ENCODE assay signal across 12 mouse cellular contexts in the genomic region with DNA sequence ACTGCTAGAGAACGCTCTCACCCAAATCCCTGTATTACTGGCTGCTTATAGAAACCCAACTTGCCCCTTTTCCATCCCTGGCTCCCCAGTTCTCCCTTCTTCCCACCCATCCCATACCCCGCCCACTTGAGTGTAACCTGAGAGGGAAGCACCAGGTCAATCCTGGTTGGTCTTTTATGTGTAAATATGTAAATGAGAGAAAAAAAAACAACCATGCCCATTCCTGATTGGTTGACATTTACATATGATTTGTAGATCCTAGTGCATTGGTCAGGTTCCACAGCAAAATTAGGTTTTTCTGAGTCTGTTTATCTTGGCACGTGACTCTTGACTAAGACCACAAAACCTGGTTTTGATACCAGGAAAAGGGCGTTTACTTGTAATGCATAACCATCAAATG. TPM values are rescaled to one million over a fixed set of nuclear protein-coding genes. Genes with fewer than 3 reads are reported as not detected.
DNase-seq lines count a peak whose midpoint lies in the region; ATAC-seq and TF ChIP-seq lines count a peak whose summit lies in the region.
"Had no signal": no experiment of that assay in that cellular context is flagged by ENCODE, and none has a peak within 500 bp of the region (broad histone marks: within the 10 kb centered on the region; RNA-seq: fewer than 3 reads in every experiment).

No protein-coding gene starts in this region.

- no peak for ATAC-seq in heart, postnatal 0 days (ENCODE audit: insufficient read depth, low read depth)
- ATAC-seq in limb, embryonic 14.5 days (ENCODE audit: low FRiP score, low read depth): peak; percentile 78
- ATAC-seq in megakaryocyte progenitor cell, adult 5-6 weeks (replicated peaks; ENCODE audit: poor library complexity): no peak
- ATAC-seq: Patski had no signal

- no peak for TF ChIP-seq POLR2A in limb, embryonic 14.5 days (IDR thresholded peaks at IDR 0.05; ENCODE audit: borderline replicate concordance, extremely low read depth, insufficient read depth, insufficient read length)

- no peaks in the 10 kb centered on the region for H3K9me3 ChIP-seq in heart, postnatal 0 days (replicated peaks; ENCODE audit: control insufficient read depth, low read length)
- no peaks in the 10 kb centered on the region for H3K9me3 ChIP-seq in limb, embryonic 14.5 days (ENCODE audit: control insufficient read depth, low read length)

- H3K27ac ChIP-seq in heart, postnatal 0 days (ENCODE audit: low read depth): no peak overlapping the region
- no peak overlapping the region for H3K27ac ChIP-seq in limb, embryonic 14.5 days (replicated peaks; ENCODE audit: low read depth, low read length)

- no peak overlapping the region for H3K4me3 ChIP-seq in heart, postnatal 0 days (ENCODE audit: low read depth, low read length)
- H3K4me3 ChIP-seq in limb, embryonic 14.5 days (replicated peaks; ENCODE audit: low read length): no peak overlapping the region

- no peak for TF ChIP-seq CTCF in heart, postnatal 0 days (IDR thresholded peaks at IDR 0.05; ENCODE audit: low read depth)

- WGBS in heart, postnatal 0 days: 22% methylated on average over 4 of the region's 4 CpGs
- 9% methylated on average over 4 of the region's 4 CpGs for WGBS in limb, embryonic 14.5 days

- H3K9ac ChIP-seq in heart, postnatal 0 days (replicated peaks; ENCODE audit: low read depth, low read length): no peak overlapping the region
- H3K9ac ChIP-seq in limb, embryonic 14.5 days (ENCODE audit: low read depth, low read length, severe bottlenecking): no peak overlapping the region

- no peaks in the 10 kb centered on the region for H3K4me1 ChIP-seq in heart, postnatal 0 days (ENCODE audit: control insufficient read depth, insufficient read depth)
- no peaks in the 10 kb centered on the region for H3K4me1 ChIP-seq in limb, embryonic 14.5 days (ENCODE audit: control insufficient read depth, insufficient read depth, low read length)

- H3K36me3 ChIP-seq in heart, postnatal 0 days (replicated peaks; ENCODE audit: control insufficient read depth, insufficient read depth, low read length): no peaks in the 10 kb centered on the region
- H3K36me3 ChIP-seq in limb, embryonic 14.5 days (ENCODE audit: control insufficient read depth, insufficient read depth, low read length): no peaks in the 10 kb centered on the region

- no peak for TF ChIP-seq EP300 in heart, postnatal 0 days (IDR thresholded peaks at IDR 0.05; ENCODE audit: low read depth)

- H3K27me3 ChIP-seq in heart, postnatal 0 days (ENCODE audit: control insufficient read depth, insufficient read depth, low read length): no peaks in the 10 kb centered on the region
- H3K27me3 ChIP-seq in limb, embryonic 14.5 days (ENCODE audit: control insufficient read depth, insufficient read depth, low read length): no peaks in the 10 kb centered on the region

- no peak overlapping the region for H3K4me2 ChIP-seq in heart, postnatal 0 days (ENCODE audit: low read depth, low read length)
- H3K4me2 ChIP-seq in limb, embryonic 14.5 days (replicated peaks; ENCODE audit: low read depth, low read length, severe bottlenecking): peak overlapping the region; percentile 16

- intact Hi-C loops in heart, postnatal 25 days (cut with DNase I): no loop called here
- intact Hi-C loops in left cerebral cortex, postnatal 10 days (cut with DNase I): loop anchor here (2.0 to 10.0 kb wide), 3 partner anchors 34 to 347 kb away; a partner anchor contains a TSS

- DNase-seq in heart, postnatal 0 days (ENCODE audit: low spot score): peak; percentile 37
- no peak for DNase-seq in heart, postnatal 25 days (ENCODE audit: low spot score)
- DNase-seq in ES-CJ7 (ENCODE audit: low read depth, low spot score): peak; percentile 89
- peak; percentile 74 for DNase-seq in embryo, embryonic 11 days
- peak; percentile 83 for DNase-seq in limb, embryonic 14.5 days (ENCODE audit: low spot score)
- no peak for DNase-seq in left cerebral cortex, postnatal 10 days (ENCODE audit: extremely low spot score in 1 of 2, low spot score in 2 of 2)
- DNase-seq in right cerebral cortex, postnatal 25 days: no peak
- DNase-seq: left cerebral cortex, postnatal 4 days; midbrain, embryonic 14.5 days; right cerebral cortex, postnatal 14 days had no signal

RNA-seq across cellular contexts. Expression of a gene that starts 34.8 kb away (rescaled TPM):
- total RNA-seq in heart, postnatal 0 days (2014; rRNA removed; ENCODE audit: low replicate concordance): not detected in 2 replicates
- 1.00 and 1.0 TPM in 2 replicates for polyA plus RNA-seq in heart, postnatal 0 days (2015; fragmentation: Nextera tagmentation; extraction: Ambion mirVana)
- under 1 TPM; 0.23 to 0.34 TPM for total RNA-seq in heart, postnatal 25 days (2021)
- polyA plus RNA-seq in limb, embryonic 14.5 days (2012; rRNA removed): 4.8 and 7.3 TPM in 2 replicates
- polyA plus RNA-seq in limb, embryonic 14.5 days (2014; fragmentation: Nextera tagmentation; extraction: Ambion mirVana): 6.1 and 8.6 TPM in 2 replicates
- total RNA-seq in left cerebral cortex, postnatal 10 days (2021): 10 to 100 TPM; 20.0 to 21.1 TPM
- total RNA-seq in megakaryocyte progenitor cell, adult 5-6 weeks (2015): 0.42 TPM in 1 of 2 replicates, not detected in the other
- 0.17 and 0.42 TPM in 2 replicates for total RNA-seq in megakaryocyte progenitor cell, adult 5-6 weeks (2017)
- polyA plus RNA-seq: Patski had no signal

Comparison
In these comparisons a context has a peak if more than half of its experiments do, and no peak if none do; other contexts are left out.
1. DNase-seq: peak in heart, postnatal 0 days (single experiment), ES-CJ7 (single experiment), embryo, embryonic 11 days (single experiment) and limb, embryonic 14.5 days (single experiment); none in heart, postnatal 25 days (single experiment), left cerebral cortex, postnatal 10 days (0 of 2) and right cerebral cortex, postnatal 25 days (single experiment).
2. RNA of a gene that starts 34.8 kb away (total RNA-seq): 20.0 to 21.1 TPM in left cerebral cortex, postnatal 10 days; 0.17 to 0.42 TPM in megakaryocyte progenitor cell, adult 5-6 weeks, 0.23 to 0.34 TPM in heart, postnatal 25 days and not detected in heart, postnatal 0 days; every median in the first group is over 10 times any median in the second.